Mouse (Mus musculus) forebrain, embryonic 10.5 days (tissue): ENCODE measurements around the gene Adsl. TPM values are rescaled to one million over a fixed set of nuclear protein-coding genes. Genes with fewer than 3 reads are reported as not detected.
"Not testable (repeated sequence)": the region's sequence is repeated elsewhere in the genome, so short reads cannot be mapped to it uniquely, and the experiment has no call there.

Experiments
- DNase-seq: peaks from one replicate; pipeline ENCODE4 v3.0.0-alpha.2; 2017; ENCODE audit warnings: low spot score; ENCODE audit errors: extremely low spot score
- H3K27ac ChIP-seq: fragments of 300-500 bp; sonication (generic); 2 replicates; pipeline ENCODE4 v1.5.1; 2016; ENCODE audit warnings: mild to moderate bottlenecking
- H3K27me3 ChIP-seq: fragments of 300-500 bp; sonication (generic); 2 replicates; pipeline ENCODE4 v1.6.1; 2016; ENCODE audit warnings: mild to moderate bottlenecking; ENCODE audit not compliant: poor library complexity, severe bottlenecking
- H3K36me3 ChIP-seq: fragments of 300-500 bp; sonication (generic); replicated peaks from 2 replicates; pipeline ENCODE4 v1.6.1; 2016; ENCODE audit warnings: mild to moderate bottlenecking, moderate library complexity
- H3K4me1 ChIP-seq: fragments of 300-500 bp; sonication (generic); 2 replicates; pipeline ENCODE4 v1.6.1; 2016
- H3K4me3 ChIP-seq: fragments of 300-500 bp; sonication (generic); 2 replicates; pipeline ENCODE4 v1.5.1; 2016; ENCODE audit warnings: mild to moderate bottlenecking, moderate library complexity
- H3K9me3 ChIP-seq: fragments of 300-500 bp; sonication (generic); 2 replicates; pipeline ENCODE4 v1.6.1; 2016; ENCODE audit warnings: mild to moderate bottlenecking, moderate library complexity
- WGBS: fragments of 180-500 bp; shearing (Covaris S2); methylation state at CpG from one replicate; pipeline ENCODE4 v1.1.7; 2016; 5-methylcytosine and 5-hydroxymethylcytosine counted together
- polyA plus RNA-seq: library from polyadenylated mRNA; unstranded; fragments of >200 nt; fragmentation: Nextera tagmentation; extraction: Ambion mirVana; gene quantifications from 2 replicates; pipeline ENCODE4 v1.2.1, GENCODE M21; 2016

Adsl gene
- 236 and 244 TPM in 2 replicates for polyA plus RNA-seq

GRCm38 (mm10) chr15:80948145-80949135 is at the start of gene Adsl:
TSS of gene Adsl (plus strand) at chr15:80948490.
- Histone ChIP-seq H3K27ac (peak within 1 kb of the TSS; percentile 89), H3K36me3 (peaks cover 35% of the 10 kb centered on the region), H3K4me1 (peaks cover 14% of the 10 kb centered on the region), H3K9me3 (no peaks in the 10 kb centered on the region), H3K4me3 (peak within 1 kb of the TSS; percentile 75), H3K27me3 (no peaks in the 10 kb centered on the region)
- peak; percentile 92 for DNase-seq
- WGBS, result 1% methylated on average over 63 of the region's 63 CpGs

GRCm38 (mm10) chr15:80899806-80900205 is 48.5 kb upstream of the Adsl start:
- Histone ChIP-seq H3K9me3 (no peaks in the 10 kb centered on the region), H3K4me3 (no peak overlapping the region), H3K27ac (no peak overlapping the region), H3K27me3 (no peaks in the 10 kb centered on the region), H3K4me1 (no peaks in the 10 kb centered on the region), H3K36me3 (peaks cover 100% of the 10 kb centered on the region)
- 89% methylated on average over 2 of the region's 2 CpGs for WGBS
- DNase-seq, result no peak

DNA sequence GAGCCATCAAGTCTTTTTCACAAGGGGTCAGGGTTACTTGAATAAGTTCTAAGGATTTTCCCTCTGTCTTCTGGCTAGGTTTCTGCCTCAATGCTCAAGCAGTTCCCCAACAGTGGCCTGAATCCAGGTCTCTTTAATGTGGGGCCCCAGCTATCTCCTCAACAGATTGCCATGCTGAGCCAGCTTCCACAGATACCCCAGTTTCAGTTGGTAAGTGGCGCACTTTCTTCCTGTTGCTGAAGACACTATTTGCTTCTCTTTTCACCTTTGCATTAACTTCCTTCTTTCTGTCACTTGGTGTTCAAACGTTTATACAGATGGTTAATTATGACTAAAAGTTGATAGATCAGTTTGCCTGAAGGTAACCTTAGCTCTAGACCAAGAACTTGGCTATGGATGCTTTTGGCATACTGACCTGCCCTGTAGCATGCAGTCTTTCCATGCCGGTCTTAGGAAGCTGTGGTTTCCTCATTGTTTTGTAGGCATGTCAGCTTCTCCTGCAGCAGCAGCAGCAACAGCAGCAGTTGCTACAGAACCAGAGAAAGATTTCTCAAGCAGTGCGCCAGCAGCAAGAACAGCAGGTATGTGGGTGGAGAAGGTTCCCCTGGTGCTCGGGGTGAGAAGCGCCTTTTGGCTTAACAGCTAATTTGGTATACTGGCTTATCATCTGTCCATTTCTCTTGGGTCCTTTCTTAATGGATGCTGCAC is 46.3 kb upstream of the Adsl start:
- Histone ChIP-seq H3K36me3 (peaks cover 100% of the 10 kb centered on the region), H3K27me3 (no peaks in the 10 kb centered on the region), H3K4me3 (no peak overlapping the region), H3K27ac (no peak overlapping the region), H3K4me1 (no peaks in the 10 kb centered on the region), H3K9me3 (no peaks in the 10 kb centered on the region)
- 93% methylated on average over 6 of the region's 6 CpGs for WGBS
- no peak for DNase-seq

DNA sequence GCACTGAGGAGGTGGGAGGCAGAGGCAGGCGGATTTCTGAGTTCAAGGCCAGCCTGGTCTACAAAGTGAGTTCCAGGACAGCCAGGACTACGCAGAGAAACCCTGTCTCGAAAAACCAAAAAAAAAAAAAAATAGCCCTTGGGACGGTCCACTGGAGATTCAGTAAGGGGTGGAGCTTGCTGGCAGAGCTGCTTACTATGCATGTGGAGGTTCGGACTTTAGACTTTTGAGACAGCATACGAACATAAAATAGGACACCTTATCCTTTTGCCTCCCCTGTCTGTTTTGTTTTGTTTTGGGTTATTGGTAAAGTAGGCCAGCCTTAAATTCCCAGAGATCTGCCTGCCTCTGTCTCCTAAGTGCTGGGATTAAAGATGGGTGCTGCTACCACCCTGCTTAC is 43.5 kb upstream of the Adsl start:
- not testable (repeated sequence) for H3K4me3 ChIP-seq, H3K9me3 ChIP-seq, DNase-seq, H3K27me3 ChIP-seq, H3K27ac ChIP-seq, H3K4me1 ChIP-seq
- H3K36me3 ChIP-seq, result peaks cover 94% of the 10 kb centered on the region
- WGBS, result 96% methylated on average over 6 of the region's 6 CpGs

- H3K4me1 ChIP-seq, result no peaks in the 10 kb centered on the region
- no peak overlapping the region for H3K4me3 ChIP-seq
- no peaks in the 10 kb centered on the region for H3K27me3 ChIP-seq
- H3K27ac ChIP-seq, result no peak overlapping the region
- peaks cover 94% of the 10 kb centered on the region for H3K36me3 ChIP-seq
- no peaks in the 10 kb centered on the region for H3K9me3 ChIP-seq
- WGBS, result 90% methylated on average over 3 of the region's 3 CpGs
- DNase-seq, result no peak
Measured at GRCm38 (mm10) chr15:80910183-80910582, 38.1 kb upstream of the Adsl start.

DNA sequence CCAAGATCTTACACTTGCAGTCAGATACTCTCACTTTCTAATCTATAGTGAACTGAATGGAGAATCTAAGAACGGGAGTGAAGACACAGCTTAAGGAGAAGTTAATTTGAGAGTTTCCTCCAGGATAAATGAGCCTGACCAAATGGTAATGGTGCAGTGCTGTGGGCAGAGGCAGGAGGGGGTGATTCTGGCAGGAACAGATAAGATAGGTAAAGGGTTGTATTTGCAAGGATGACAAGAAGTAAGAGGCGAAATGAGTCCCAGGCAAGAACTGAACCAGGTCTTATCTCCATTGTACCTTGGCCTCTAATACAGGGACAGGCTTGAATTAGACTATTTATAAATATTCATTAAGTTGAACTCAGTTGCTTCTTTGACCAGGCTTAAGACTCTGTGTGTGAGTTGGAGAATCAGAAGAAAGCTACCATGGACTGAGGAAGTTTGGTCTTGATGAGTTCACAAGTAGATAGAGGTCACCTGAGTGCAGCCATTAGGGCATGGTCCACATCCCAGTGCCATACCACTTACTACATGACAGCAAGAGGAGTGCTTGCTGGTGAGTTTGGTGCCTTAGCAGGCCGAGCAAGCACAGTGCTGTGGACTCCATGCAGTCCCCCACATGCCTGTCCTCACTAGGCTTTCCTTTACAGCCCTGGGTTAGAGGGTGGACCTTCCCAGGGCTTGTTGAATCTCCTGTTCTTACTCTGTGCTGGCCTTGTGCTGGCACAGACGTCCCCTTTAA is 37.3 kb upstream of the Adsl start:
- no peaks in the 10 kb centered on the region for H3K4me1 ChIP-seq
- no peak for DNase-seq
- H3K27ac ChIP-seq, result no peak overlapping the region
- peaks cover 94% of the 10 kb centered on the region for H3K36me3 ChIP-seq
- no peak overlapping the region for H3K4me3 ChIP-seq
- 93% methylated on average over 4 of the region's 4 CpGs for WGBS
- H3K9me3 ChIP-seq, result no peaks in the 10 kb centered on the region
- H3K27me3 ChIP-seq, result no peaks in the 10 kb centered on the region

GRCm38 (mm10) chr15:80912175-80912574 is 36.1 kb upstream of the Adsl start:
- Histone ChIP-seq H3K27ac (no peak overlapping the region), H3K36me3 (peaks cover 94% of the 10 kb centered on the region), H3K4me1 (no peaks in the 10 kb centered on the region), H3K27me3 (no peaks in the 10 kb centered on the region), H3K4me3 (no peak overlapping the region), H3K9me3 (no peaks in the 10 kb centered on the region)
- 90% methylated on average over 3 of the region's 3 CpGs for WGBS
- DNase-seq, result no peak

DNA sequence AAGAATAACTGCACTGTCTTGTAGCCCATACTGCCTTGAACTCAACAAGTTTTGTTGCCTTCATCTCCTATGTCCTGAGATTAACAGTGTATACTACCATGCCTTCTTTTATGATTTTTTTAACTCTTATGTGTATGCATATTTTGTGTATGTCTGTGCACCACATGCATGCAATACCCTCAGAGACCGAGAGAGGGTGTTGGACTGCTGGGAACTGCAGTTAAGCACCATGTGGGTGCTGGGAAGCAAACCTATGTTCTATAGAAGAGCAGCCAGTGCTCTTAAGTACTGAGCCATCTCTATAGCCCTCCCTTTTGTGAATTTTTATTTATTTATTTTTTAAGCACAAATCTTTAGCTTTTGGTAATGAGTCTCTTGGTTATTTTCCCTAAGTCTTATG is 34.5 kb upstream of the Adsl start:
- 89% methylated on average over 1 of the region's 1 CpGs for WGBS
- no peak overlapping the region for H3K27ac ChIP-seq
- no peak for DNase-seq
- H3K27me3 ChIP-seq, result no peaks in the 10 kb centered on the region
- H3K9me3 ChIP-seq, result no peaks in the 10 kb centered on the region
- no peaks in the 10 kb centered on the region for H3K4me1 ChIP-seq
- peaks cover 97% of the 10 kb centered on the region for H3K36me3 ChIP-seq
- no peak overlapping the region for H3K4me3 ChIP-seq

- Histone ChIP-seq H3K4me1 (no peaks in the 10 kb centered on the region), H3K4me3 (no peak overlapping the region), H3K27ac (no peak overlapping the region), H3K27me3 (no peaks in the 10 kb centered on the region), H3K9me3 (no peaks in the 10 kb centered on the region), H3K36me3 (peaks cover 100% of the 10 kb centered on the region)
- DNase-seq, result no peak
- 87% methylated on average over 2 of the region's 2 CpGs for WGBS
Measured at GRCm38 (mm10) chr15:80915850-80916249, 32.4 kb upstream of the Adsl start.

GRCm38 (mm10) chr15:80916621-80917020 is 31.7 kb upstream of the Adsl start:
- Histone ChIP-seq H3K9me3 (no peaks in the 10 kb centered on the region), H3K4me3 (no peak overlapping the region), H3K4me1 (no peaks in the 10 kb centered on the region), H3K36me3 (peaks cover 100% of the 10 kb centered on the region), H3K27me3 (no peaks in the 10 kb centered on the region), H3K27ac (no peak overlapping the region)
- DNase-seq, result no peak
- 93% methylated on average over 7 of the region's 7 CpGs for WGBS

- no peak for DNase-seq
- Histone ChIP-seq H3K27me3 (no peaks in the 10 kb centered on the region), H3K4me3 (no peak overlapping the region), H3K4me1 (no peaks in the 10 kb centered on the region), H3K36me3 (peaks cover 100% of the 10 kb centered on the region), H3K27ac (no peak overlapping the region), H3K9me3 (no peaks in the 10 kb centered on the region)
- 97% methylated on average over 3 of the region's 3 CpGs for WGBS
Measured at GRCm38 (mm10) chr15:80920346-80920745, 27.9 kb upstream of the Adsl start.

GRCm38 (mm10) chr15:80921781-80922180 is 26.5 kb upstream of the Adsl start:
- DNase-seq, result no peak

More at GRCm38 (mm10) chr15:80921781-80922180, 26.5 kb upstream of the Adsl start:
- peaks cover 100% of the 10 kb centered on the region for H3K36me3 ChIP-seq
- 84% methylated on average over 4 of the region's 4 CpGs for WGBS
- no peak overlapping the region for H3K4me3 ChIP-seq
- no peak overlapping the region for H3K27ac ChIP-seq
- H3K9me3 ChIP-seq, result no peaks in the 10 kb centered on the region
- H3K27me3 ChIP-seq, result no peaks in the 10 kb centered on the region
- no peaks in the 10 kb centered on the region for H3K4me1 ChIP-seq
